Mouse (Mus musculus) urinary bladder, postnatal 10 days (tissue): Measurements from ENCODE around the gene Nmb.

Experiments
- DNase-seq: peaks from one replicate; pipeline ENCODE4 v3.0.0; 2022; ENCODE audit warnings: low spot score

Gene Nmb

GRCm38 (mm10) chr7:80860227-80860626, 44.6 kb downstream of the Nmb start:
- no peak for DNase-seq

- no peak for DNase-seq
These were observed 47.7 kb downstream of the Nmb start for GRCm38 (mm10) chr7:80857181-80857580.

DNA sequence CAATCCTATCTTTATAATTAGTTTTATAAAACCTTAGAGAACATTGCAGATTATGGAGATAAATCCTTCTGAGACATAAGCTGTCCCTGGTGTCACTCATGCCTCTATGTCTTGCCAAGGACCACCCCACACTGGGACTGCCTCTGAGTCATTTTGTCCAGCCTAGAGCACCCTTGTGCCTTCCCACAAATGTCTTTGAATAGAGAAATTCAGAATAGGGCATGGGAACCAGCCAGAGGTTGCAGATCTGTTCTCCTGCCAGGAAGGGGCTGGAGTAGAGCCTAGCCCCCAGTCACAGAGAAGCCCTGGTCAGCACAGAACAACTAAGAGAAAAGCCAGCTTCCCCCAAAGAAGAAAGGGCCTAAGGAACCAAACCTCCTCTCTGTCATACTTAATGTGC, 49.6 kb downstream of the Nmb start:
- DNase-seq: no peak

- no peak for DNase-seq
These were observed 51.7 kb downstream of the Nmb start for GRCm38 (mm10) chr7:80853218-80853617.
